Mouse (Mus musculus): ENCODE results near the gene Grrp1. TPM values are rescaled to one million over a fixed set of nuclear protein-coding genes. Genes with fewer than 3 reads are reported as not detected.
A peak's percentile ranks its signal among the peaks of the same experiment; 100 is the strongest.

The Grrp1 gene
- polyA plus RNA-seq, 1 experiment from 2014 or later, result 11.6 TPM

DNA sequence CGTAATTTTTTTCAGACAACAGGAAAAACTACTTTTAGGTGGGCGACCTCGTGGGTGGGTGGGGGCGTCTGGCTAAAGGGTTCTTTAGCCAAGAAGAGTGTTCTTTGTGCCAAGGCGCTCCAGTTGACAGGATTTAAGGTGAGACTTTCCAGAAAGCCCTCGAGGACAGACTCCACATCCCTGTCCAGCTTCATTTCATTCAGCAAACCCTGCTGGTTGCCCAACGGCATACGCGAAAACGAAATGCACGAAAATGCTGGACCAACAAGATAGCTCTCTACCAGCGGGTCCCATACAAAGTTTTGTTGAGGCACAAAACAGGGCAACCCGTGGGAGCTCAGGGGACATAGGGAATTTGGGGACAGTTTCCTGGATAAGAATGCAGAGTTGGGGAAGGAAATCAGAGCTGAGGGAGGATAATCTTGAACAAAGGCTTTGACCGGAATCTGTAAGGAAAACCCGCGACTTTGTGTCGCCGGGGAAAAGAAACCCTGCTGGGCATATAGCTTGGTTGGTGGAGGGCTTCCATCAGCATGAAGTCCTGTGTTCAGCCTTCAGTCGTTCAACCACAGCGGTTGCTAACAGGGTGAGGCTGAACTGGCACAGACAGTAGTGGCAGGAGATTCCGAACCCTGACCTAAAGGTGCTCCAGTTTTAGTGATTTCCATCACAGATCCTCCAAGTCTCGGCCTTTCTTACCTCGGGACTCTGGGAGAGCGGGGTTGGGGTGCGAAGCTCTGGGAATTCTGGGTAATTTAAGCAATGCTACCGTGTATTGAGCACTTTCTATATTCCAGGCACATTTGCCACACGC lies 3.6 kb downstream of the Grrp1 start:
- ATAC-seq (ENCODE audit: insufficient read depth), result no peak
- H3K4me2 ChIP-seq, result peak overlapping the region; percentile 94
- H3K27me3 ChIP-seq (ENCODE audit: insufficient read depth, low read length), result peaks cover 63% of the 10 kb centered on the region
- 15% methylated on average over 27 of the region's 27 CpGs for WGBS
- no peak for TF ChIP-seq CTCF (IDR thresholded peaks at IDR 0.05; ENCODE audit: low read depth)
- H3K36me3 ChIP-seq (ENCODE audit: insufficient read depth), result no peaks in the 10 kb centered on the region
- peak; percentile 52 for DNase-seq
- H3K27ac ChIP-seq (ENCODE audit: low read depth), result no peak overlapping the region
- H3K9ac ChIP-seq, result peak overlapping the region; percentile 63; the same call in 1 of the 2 replicates
- no peaks in the 10 kb centered on the region for H3K9me3 ChIP-seq (ENCODE audit: low read depth, low read length)
- peak overlapping the region; percentile 48 for H3K4me3 ChIP-seq (ENCODE audit: low read depth, low read length)
- peaks cover 7% of the 10 kb centered on the region for H3K4me1 ChIP-seq (ENCODE audit: insufficient read depth)

DNA sequence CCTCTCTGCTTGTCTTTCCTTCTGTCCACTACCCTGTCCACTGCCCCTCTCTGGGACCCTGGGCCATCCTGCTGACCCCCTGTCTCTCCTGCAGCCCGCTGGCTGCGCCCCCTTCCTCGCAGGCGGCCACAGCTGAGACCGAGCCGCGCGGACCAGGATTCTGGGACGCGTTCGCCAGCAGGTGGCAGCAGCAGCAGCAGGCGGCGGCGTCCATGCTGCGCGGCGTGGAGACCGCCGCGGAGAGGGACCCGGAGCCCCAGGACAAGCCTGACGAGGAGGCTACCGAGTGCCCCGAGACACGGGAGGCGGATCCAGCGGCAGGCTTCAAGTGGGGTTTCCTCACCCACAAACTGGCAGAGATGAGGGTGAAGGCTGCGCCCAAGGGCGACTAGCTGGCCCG lies 4.3 kb downstream of the Grrp1 start:
- DNase-seq, result peak; percentile 89
- no peak overlapping the region for H3K27ac ChIP-seq (ENCODE audit: low read depth)
- H3K9ac ChIP-seq, result peak overlapping the region; percentile 17
- H3K36me3 ChIP-seq (ENCODE audit: insufficient read depth), result no peaks in the 10 kb centered on the region
- under 1% methylated on average over 30 of the region's 30 CpGs for WGBS
- peak overlapping the region; percentile 94 for H3K4me2 ChIP-seq
- H3K27me3 ChIP-seq (ENCODE audit: insufficient read depth, low read length), result peaks cover 63% of the 10 kb centered on the region
- peaks cover 10% of the 10 kb centered on the region for H3K4me1 ChIP-seq (ENCODE audit: insufficient read depth)
- peak overlapping the region; percentile 48 for H3K4me3 ChIP-seq (ENCODE audit: low read depth, low read length)
- H3K9me3 ChIP-seq (ENCODE audit: low read depth, low read length), result no peaks in the 10 kb centered on the region
- TF ChIP-seq CTCF (IDR thresholded peaks at IDR 0.05; ENCODE audit: low read depth), result peak; percentile 83
- peak; percentile 40 for ATAC-seq (ENCODE audit: insufficient read depth)

DNA sequence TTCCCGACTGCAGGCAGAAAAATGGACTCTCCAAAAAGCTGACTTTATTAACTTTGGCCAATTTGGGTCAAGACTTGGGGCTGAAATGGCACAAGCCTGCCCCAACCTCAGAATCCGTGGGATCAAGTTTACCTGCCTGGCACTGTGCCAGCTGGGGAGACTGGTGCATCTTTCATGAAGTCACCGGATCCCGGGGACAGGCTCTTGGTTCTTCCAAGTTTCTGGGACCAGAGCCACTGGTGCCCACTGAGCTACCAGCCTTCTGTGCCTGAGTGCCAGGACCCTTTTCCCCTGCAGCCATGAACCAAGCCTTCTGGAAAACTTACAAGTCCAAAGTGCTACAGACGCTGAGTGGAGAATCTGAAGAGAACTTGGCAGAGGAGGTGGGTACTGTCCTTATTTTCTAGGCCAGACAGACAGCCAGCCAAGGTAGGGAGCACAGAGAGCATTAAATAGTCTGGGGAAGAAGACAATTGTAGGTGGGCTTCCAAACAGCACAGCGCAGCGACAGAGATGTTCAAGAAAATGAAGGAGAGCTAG lies 7.1 kb downstream of the Grrp1 start, which contains the start of gene Gm30191:
TSS of gene Gm30191 (plus strand) at position 217 of the 540 bp plus-strand sequence.
- 0 out of 2 replicates have a peak within 1 kb of the TSS, but pooled peaks have one; percentile 1 for H3K9ac ChIP-seq
- peaks cover 42% of the 10 kb centered on the region for H3K27me3 ChIP-seq (ENCODE audit: insufficient read depth, low read length)
- DNase-seq (no peak), ATAC-seq (ENCODE audit: insufficient read depth) (no peak)
- no peaks in the 10 kb centered on the region for H3K9me3 ChIP-seq (ENCODE audit: low read depth, low read length)
- H3K4me1 ChIP-seq (ENCODE audit: insufficient read depth), result peaks cover 14% of the 10 kb centered on the region
- no peak within 1 kb of the TSS for H3K27ac ChIP-seq (ENCODE audit: low read depth)
- H3K36me3 ChIP-seq (ENCODE audit: insufficient read depth), result no peaks in the 10 kb centered on the region
- H3K4me3 ChIP-seq (ENCODE audit: low read depth, low read length), result peak within 1 kb of the TSS; percentile 84
- TF ChIP-seq CTCF (IDR thresholded peaks at IDR 0.05; ENCODE audit: low read depth), result no peak
- WGBS, result 70% methylated on average over 7 of the region's 7 CpGs
- H3K4me2 ChIP-seq, result peak within 1 kb of the TSS; percentile 93

DNA sequence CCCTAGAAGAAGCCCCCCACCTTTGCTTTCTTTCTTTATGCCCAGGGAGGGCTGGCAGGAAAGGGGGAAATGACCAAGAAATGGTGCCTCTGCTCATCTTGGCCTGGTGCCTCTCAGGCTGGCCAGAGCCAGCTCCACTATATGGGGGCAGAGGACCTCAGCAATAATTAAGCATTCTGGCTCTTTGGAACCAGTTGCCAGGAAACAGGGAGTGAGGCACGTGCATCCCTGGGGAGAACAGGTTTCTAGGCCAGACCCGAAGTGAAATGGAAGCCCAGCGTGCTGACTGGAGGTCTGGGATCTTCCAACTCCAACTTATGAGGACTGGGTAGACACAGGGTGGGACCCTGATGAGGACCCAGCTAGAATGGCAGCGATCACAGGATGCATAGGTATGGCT lies 7.7 kb downstream of the Grrp1 start:
- no peak overlapping the region for H3K27ac ChIP-seq (ENCODE audit: low read depth)
- H3K4me2 ChIP-seq, result no peak overlapping the region
- TF ChIP-seq CTCF (IDR thresholded peaks at IDR 0.05; ENCODE audit: low read depth), result no peak
- DNase-seq (no peak), ATAC-seq (ENCODE audit: insufficient read depth) (no peak)
- H3K9me3 ChIP-seq (ENCODE audit: low read depth, low read length), result no peaks in the 10 kb centered on the region
- 45% methylated on average over 4 of the region's 4 CpGs for WGBS
- peaks cover 14% of the 10 kb centered on the region for H3K4me1 ChIP-seq (ENCODE audit: insufficient read depth)
- H3K4me3 ChIP-seq (ENCODE audit: low read depth, low read length), result no peak overlapping the region
- H3K9ac ChIP-seq, result no peak overlapping the region
- no peaks in the 10 kb centered on the region for H3K36me3 ChIP-seq (ENCODE audit: insufficient read depth)
- peaks cover 36% of the 10 kb centered on the region for H3K27me3 ChIP-seq (ENCODE audit: insufficient read depth, low read length)

DNA sequence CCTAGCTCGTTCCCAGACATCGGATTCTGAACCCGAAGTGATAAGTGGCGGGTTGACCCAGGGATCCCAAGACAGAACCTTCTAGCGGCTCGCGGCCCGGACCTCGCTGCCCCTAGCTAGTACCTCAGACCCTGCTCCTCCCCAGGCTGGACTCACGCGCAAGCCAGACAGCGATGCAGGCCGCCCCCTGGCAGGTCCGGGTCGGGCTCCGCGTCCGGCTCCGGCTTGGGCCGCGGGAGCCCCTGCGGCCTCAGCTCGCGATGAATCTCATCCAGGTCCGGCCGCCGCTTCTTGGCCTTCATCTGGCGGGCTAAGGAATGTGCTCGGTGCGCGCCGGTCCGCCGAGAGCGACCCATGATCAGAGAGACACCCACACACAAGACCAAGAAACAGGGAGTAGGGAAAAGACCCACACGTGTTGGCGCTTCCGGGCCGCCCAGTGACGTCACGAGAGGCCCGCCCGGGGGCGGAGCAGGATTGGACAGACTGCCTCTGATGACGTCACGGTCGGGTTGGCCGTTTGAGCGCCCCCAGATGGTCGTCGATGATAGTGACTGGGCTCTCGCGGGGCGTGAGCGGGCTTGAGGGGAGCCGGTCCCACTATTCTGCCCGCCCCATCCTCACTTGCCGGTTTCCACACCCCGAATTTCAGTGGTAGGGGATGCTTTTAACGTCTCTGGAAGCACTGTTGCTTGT lies 8.6 kb downstream of the Grrp1 start, which contains the start of gene Zfp593:
TSS of gene Zfp593 (minus strand) at position 445 of the 696 bp plus-strand sequence.
- Histone ChIP-seq H3K9ac (peak within 1 kb of the TSS; percentile 85), H3K9me3 (ENCODE audit: low read depth, low read length) (no peaks in the 10 kb centered on the region)
- peak; percentile 81 for ATAC-seq (ENCODE audit: insufficient read depth)

DNA sequence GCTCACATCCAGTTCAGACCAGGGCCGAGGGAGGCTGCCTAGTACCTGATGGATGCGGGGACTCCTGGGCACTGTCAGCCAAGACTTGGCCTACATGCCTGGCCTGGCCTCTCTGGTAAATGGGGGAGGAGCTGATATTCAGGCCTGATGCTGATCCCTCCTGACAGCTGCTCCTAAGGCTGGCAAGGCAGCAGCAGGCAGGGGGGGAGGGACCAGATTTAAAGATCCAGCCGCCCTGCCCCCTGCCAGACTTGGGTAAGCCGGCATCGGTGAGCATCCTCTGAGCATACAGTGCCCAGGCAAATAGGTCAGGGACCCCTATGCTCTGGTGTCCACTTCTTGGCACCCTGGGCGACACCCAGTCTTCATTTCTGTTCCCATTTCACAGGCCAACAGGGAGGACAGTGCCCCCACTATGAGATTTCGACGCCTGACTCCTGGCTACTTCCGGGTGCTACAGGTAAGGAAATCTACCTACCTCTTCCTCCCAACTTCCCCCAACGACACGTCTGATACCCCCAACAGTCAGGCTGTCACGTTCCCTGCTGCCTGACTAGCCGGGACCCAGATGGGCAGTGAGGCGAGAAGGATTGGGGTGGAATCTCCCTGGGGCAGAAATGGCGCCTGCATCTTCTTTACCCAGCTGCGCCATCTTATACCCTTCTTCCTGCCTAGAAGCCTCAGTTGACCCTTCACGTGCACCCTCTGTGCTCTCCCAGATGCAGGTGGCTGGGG lies 10.2 kb downstream of the Grrp1 start, which contains the start of gene E130218I03Rik:
TSS of gene E130218I03Rik (plus strand) at position 147 of the 735 bp plus-strand sequence.
- peak within 1 kb of the TSS; percentile 93 for H3K4me2 ChIP-seq
- H3K27me3 ChIP-seq (ENCODE audit: insufficient read depth, low read length), result peaks cover 14% of the 10 kb centered on the region
- no peak for ATAC-seq (ENCODE audit: insufficient read depth)
- no peaks in the 10 kb centered on the region for H3K9me3 ChIP-seq (ENCODE audit: low read depth, low read length)
- H3K4me1 ChIP-seq (ENCODE audit: insufficient read depth), result peaks cover 7% of the 10 kb centered on the region
- no peak for TF ChIP-seq CTCF (IDR thresholded peaks at IDR 0.05; ENCODE audit: low read depth)
- no peak within 1 kb of the TSS for H3K27ac ChIP-seq (ENCODE audit: low read depth)
- no peaks in the 10 kb centered on the region for H3K36me3 ChIP-seq (ENCODE audit: insufficient read depth)
- no peak within 1 kb of the TSS for H3K9ac ChIP-seq
- no peak for DNase-seq
- H3K4me3 ChIP-seq (ENCODE audit: low read depth, low read length), result peak within 1 kb of the TSS; percentile 84
- WGBS, result 89% methylated on average over 17 of the region's 17 CpGs

More for the DNA sequence above, 8.6 kb downstream of the Grrp1 start, which contains the start of gene Zfp593:
- H3K4me3 ChIP-seq (ENCODE audit: low read depth, low read length), result peak within 1 kb of the TSS; percentile 84
- H3K4me1 ChIP-seq (ENCODE audit: insufficient read depth), result peaks cover 7% of the 10 kb centered on the region
- under 1% methylated on average over 60 of the region's 60 CpGs for whole genome bisulfite sequencing
- H3K27ac ChIP-seq (ENCODE audit: low read depth), result no peak within 1 kb of the TSS
- DNase-seq, result peak; percentile 97
- TF ChIP-seq CTCF (IDR thresholded peaks at IDR 0.05; ENCODE audit: low read depth), result peak; percentile 85
- peaks cover 27% of the 10 kb centered on the region for H3K27me3 ChIP-seq (ENCODE audit: insufficient read depth, low read length)
- no peaks in the 10 kb centered on the region for H3K36me3 ChIP-seq (ENCODE audit: insufficient read depth)
- H3K4me2 ChIP-seq, result peak within 1 kb of the TSS; percentile 93
